Mouse (Mus musculus) C2C12 (cell line): Measurements from ENCODE around the gene Tmco4. TPM values are rescaled to one million over a fixed set of nuclear protein-coding genes. Genes with fewer than 3 reads are reported as not detected.

Experiments used
- H3K27me3 ChIP-seq: one replicate; pipeline ENCODE4 v1.6.1; 2011; ENCODE audit not compliant: control insufficient read depth, insufficient read depth, insufficient read length
- H3K36me3 ChIP-seq: one replicate; pipeline ENCODE4 v1.6.1; 2011; ENCODE audit not compliant: control insufficient read depth, insufficient read depth
- H3K4me3 ChIP-seq: one replicate; pipeline ENCODE4 v1.5.1; 2011; ENCODE audit warnings: mild to moderate bottlenecking, control low read depth; ENCODE audit not compliant: poor library complexity, insufficient read depth, severe bottlenecking
- H3K79me2 ChIP-seq: one replicate; pipeline ENCODE4 v1.6.1; 2011; ENCODE audit not compliant: control insufficient read depth, insufficient read depth
- H3K79me3 ChIP-seq: one replicate; pipeline ENCODE4 v1.6.1; 2011; ENCODE audit warnings: low read depth, control low read depth
- H3ac ChIP-seq: one replicate; pipeline ENCODE3; 2011; ENCODE audit warnings: low read depth; ENCODE audit not compliant: control insufficient read depth, insufficient read length
- CEBPB ChIP-seq: IDR thresholded peaks from one replicate; pipeline ENCODE4 v1.6.1; 2011; ENCODE audit warnings: low read depth, mild to moderate bottlenecking, control low read depth, moderate library complexity
- CTCF ChIP-seq: IDR thresholded peaks from one replicate; pipeline ENCODE4 v1.5.1; 2011; ENCODE audit not compliant: control insufficient read depth, insufficient read depth, insufficient read length
- FOSL1 ChIP-seq: IDR thresholded peaks from one replicate; pipeline ENCODE4 v1.8.0; 2011; ENCODE audit warnings: mild to moderate bottlenecking, low read length; ENCODE audit not compliant: poor library complexity, insufficient read depth, severe bottlenecking
- MAX ChIP-seq: IDR thresholded peaks from one replicate; pipeline ENCODE4 v1.6.1; 2011; ENCODE audit warnings: mild to moderate bottlenecking, control low read depth
- MYOD1 ChIP-seq: IDR thresholded peaks from one replicate; pipeline ENCODE4 v1.6.1; 2011; ENCODE audit warnings: low read depth; ENCODE audit not compliant: control insufficient read depth, insufficient read length
- MYOG ChIP-seq: IDR thresholded peaks from one replicate; pipeline ENCODE4 v1.6.1; 2011; ENCODE audit not compliant: control insufficient read depth, insufficient read length; ENCODE audit errors: extremely low read depth
- USF1 ChIP-seq: IDR thresholded peaks from one replicate; pipeline ENCODE4 v1.6.1; 2011; ENCODE audit warnings: low read depth, mild to moderate bottlenecking, control low read depth, moderate library complexity
- polyA plus RNA-seq: library from polyadenylated mRNA; unstranded; fragments of >200 nt; fragmentation: generic; extraction: Trizol; gene quantifications from one replicate; pipeline ENCODE4 v1.2.1, GENCODE M21; 2012; ENCODE audit warnings: missing spikeins

Tmco4 gene
- polyA plus RNA-seq, 1 experiment = 1.8 TPM

GRCm38 (mm10) chr4:138939481-138939880, 33.2 kb upstream of the Tmco4 start:
- no peaks in the 10 kb centered on the region for H3K79me2 ChIP-seq
- TF ChIP-seq CTCF (no peak), FOSL1 (no peak), MAX (no peak), CEBPB (no peak), USF1 (no peak)
- H3K4me3 ChIP-seq = no peak overlapping the region
- no peaks in the 10 kb centered on the region for H3K79me3 ChIP-seq
- H3K36me3 ChIP-seq = no peaks in the 10 kb centered on the region
- peaks cover 10% of the 10 kb centered on the region for H3K27me3 ChIP-seq
- no peak overlapping the region for H3ac ChIP-seq

- Histone ChIP-seq H3K79me3 (no peaks in the 10 kb centered on the region), H3K79me2 (no peaks in the 10 kb centered on the region), H3K36me3 (no peaks in the 10 kb centered on the region), H3K27me3 (peaks cover 7% of the 10 kb centered on the region), H3K4me3 (no peak overlapping the region), H3ac (no peak overlapping the region)
- TF ChIP-seq MYOD1 (no peak), CEBPB (no peak), MAX (no peak), FOSL1 (no peak), CTCF (no peak), USF1 (no peak), MYOG (no peak)
Measured at GRCm38 (mm10) chr4:138941401-138941800, 31.3 kb upstream of the Tmco4 start.

GRCm38 (mm10) chr4:138941966-138942365, 30.7 kb upstream of the Tmco4 start:
- no peaks in the 10 kb centered on the region for H3K79me2 ChIP-seq
- peaks cover 13% of the 10 kb centered on the region for H3K27me3 ChIP-seq
- H3K79me3 ChIP-seq = no peaks in the 10 kb centered on the region
- no peak overlapping the region for H3ac ChIP-seq
- TF ChIP-seq MAX (no peak), CEBPB (no peak), MYOD1 (no peak), MYOG (no peak), FOSL1 (no peak), USF1 (no peak), CTCF (no peak)
- no peaks in the 10 kb centered on the region for H3K36me3 ChIP-seq
- no peak overlapping the region for H3K4me3 ChIP-seq

- no peak overlapping the region for H3ac ChIP-seq
- no peaks in the 10 kb centered on the region for H3K36me3 ChIP-seq
- no peaks in the 10 kb centered on the region for H3K79me3 ChIP-seq
- H3K27me3 ChIP-seq = peaks cover 14% of the 10 kb centered on the region
- no peaks in the 10 kb centered on the region for H3K79me2 ChIP-seq
- H3K4me3 ChIP-seq = peak overlapping the region; percentile 11
- no peak for TF ChIP-seq MYOD1
- TF ChIP-seq CEBPB = no peak
- no peak for TF ChIP-seq CTCF
- no peak for TF ChIP-seq MYOG
- no peak for TF ChIP-seq MAX
- TF ChIP-seq FOSL1 = no peak
- no peak for TF ChIP-seq USF1
Measured at GRCm38 (mm10) chr4:138943730-138944129, 29.0 kb upstream of the Tmco4 start.

GRCm38 (mm10) chr4:138948257-138948656, 24.4 kb upstream of the Tmco4 start:
- Histone ChIP-seq H3K4me3 (no peak overlapping the region), H3K79me3 (no peaks in the 10 kb centered on the region), H3ac (no peak overlapping the region), H3K27me3 (peaks cover 39% of the 10 kb centered on the region), H3K36me3 (no peaks in the 10 kb centered on the region), H3K79me2 (no peaks in the 10 kb centered on the region)
- TF ChIP-seq MYOG (no peak), USF1 (no peak), MYOD1 (no peak)

GRCm38 (mm10) chr4:138958612-138959011, 14.1 kb upstream of the Tmco4 start:
- H3K27me3 ChIP-seq = peaks cover 43% of the 10 kb centered on the region
- TF ChIP-seq CTCF (no peak), MYOG (no peak), USF1 (no peak), MAX (no peak), MYOD1 (no peak), CEBPB (no peak), FOSL1 (no peak)
- no peaks in the 10 kb centered on the region for H3K79me3 ChIP-seq

More at GRCm38 (mm10) chr4:138958612-138959011, 14.1 kb upstream of the Tmco4 start:
- H3ac ChIP-seq = no peak overlapping the region
- no peak overlapping the region for H3K4me3 ChIP-seq
- H3K79me2 ChIP-seq = no peaks in the 10 kb centered on the region
- no peaks in the 10 kb centered on the region for H3K36me3 ChIP-seq
